Mouse (Mus musculus): ENCODE results near the gene Mcu. TPM values are rescaled to one million over a fixed set of nuclear protein-coding genes. Genes with fewer than 3 reads are reported as not detected.

Gene Mcu
- polyA plus RNA-seq, 1 experiment from 2014 or later, result 27.8 TPM

DNA sequence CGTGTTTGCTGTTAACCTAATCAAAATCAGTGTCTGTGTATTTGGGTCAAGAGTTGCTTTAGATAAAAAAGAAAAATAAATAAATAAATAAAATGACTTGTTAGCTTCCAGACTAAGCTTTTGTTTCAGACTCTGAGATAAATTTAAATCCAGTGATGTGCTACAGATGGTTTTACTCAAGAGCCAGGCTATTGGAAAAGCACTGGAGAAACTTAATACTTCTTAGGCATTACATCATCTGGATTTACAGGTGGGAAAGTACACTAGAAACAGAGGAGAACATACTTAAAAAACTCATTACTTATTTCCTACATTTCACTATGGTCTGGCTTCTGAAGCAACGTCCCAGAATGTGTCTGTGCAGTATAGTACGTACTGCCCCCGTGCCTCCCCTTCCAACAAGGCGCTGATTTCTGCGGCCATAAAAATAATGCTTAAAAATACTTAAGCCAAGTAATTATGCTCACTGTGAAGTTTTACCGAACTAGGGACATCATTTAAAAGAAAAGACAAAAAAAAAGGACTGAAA is 21.2 kb upstream of the Mcu start:
- Histone ChIP-seq H3K27ac (ENCODE audit: poor library complexity, severe bottlenecking) (0 out of 2 replicates have a peak overlapping the region, but pooled peaks have one; percentile 3), H3K4me3 (no peak overlapping the region), H3K27me3 (replicated peaks) (no peaks in the 10 kb centered on the region), H3K36me3 (no peaks in the 10 kb centered on the region), H3K9ac (no peak overlapping the region), H3K4me1 (replicated peaks) (0 out of 2 replicates have a peak, but pooled peaks cover 5% of the 10 kb centered on the region), H3K9me3 (replicated peaks) (peaks cover 2% of the 10 kb centered on the region; the same call in 1 of the 2 replicates), H3K4me2 (no peak overlapping the region)
- no peak for ATAC-seq (ENCODE audit: insufficient number of reproducible peaks, low FRiP score)
- WGBS, result 75% methylated on average over 7 of the region's 7 CpGs

- no peak for ATAC-seq (ENCODE audit: insufficient number of reproducible peaks, low FRiP score)
- Histone ChIP-seq H3K4me3 (no peak overlapping the region), H3K36me3 (no peaks in the 10 kb centered on the region), H3K27me3 (replicated peaks) (no peaks in the 10 kb centered on the region), H3K27ac (ENCODE audit: poor library complexity, severe bottlenecking) (no peak overlapping the region), H3K4me2 (no peak overlapping the region), H3K9me3 (replicated peaks) (peaks cover 3% of the 10 kb centered on the region; the same call in 1 of the 2 replicates), H3K9ac (no peak overlapping the region), H3K4me1 (replicated peaks) (0 out of 2 replicates have a peak, but pooled peaks cover 5% of the 10 kb centered on the region)
- WGBS, result 73% methylated on average over 16 of the region's 16 CpGs
These were observed 20.4 kb upstream of the Mcu start for GRCm38 (mm10) chr10:59636751-59637533.

- H3K27ac ChIP-seq (ENCODE audit: poor library complexity, severe bottlenecking), result no peak overlapping the region
- H3K4me1 ChIP-seq (replicated peaks), result 0 out of 2 replicates have a peak, but pooled peaks cover 5% of the 10 kb centered on the region
- no peak overlapping the region for H3K4me3 ChIP-seq
- H3K4me2 ChIP-seq, result no peak overlapping the region
- 86% methylated on average over 2 of the region's 2 CpGs for WGBS
- peaks cover 3% of the 10 kb centered on the region; the same call in 1 of the 2 replicates for H3K9me3 ChIP-seq (replicated peaks)
- no peak overlapping the region for H3K9ac ChIP-seq
- no peak for ATAC-seq (ENCODE audit: insufficient number of reproducible peaks, low FRiP score)
- no peaks in the 10 kb centered on the region for H3K36me3 ChIP-seq
- H3K27me3 ChIP-seq (replicated peaks), result no peaks in the 10 kb centered on the region
These were observed 19.6 kb upstream of the Mcu start for GRCm38 (mm10) chr10:59636048-59636447.

DNA sequence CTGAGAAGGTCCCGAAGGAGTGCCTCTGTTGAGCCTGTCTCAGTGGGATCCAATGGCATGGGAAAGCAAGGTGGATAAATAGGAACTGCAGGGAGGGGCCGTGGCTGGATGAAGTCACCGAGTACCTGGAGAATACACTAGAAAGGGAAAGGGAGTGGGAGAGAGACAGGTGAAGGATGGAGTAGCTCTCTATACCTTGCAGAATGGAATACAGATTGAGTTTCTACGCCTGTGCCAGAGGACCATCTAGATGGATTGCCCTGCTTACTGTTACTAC is 13.0 kb upstream of the Mcu start:
- WGBS, result 81% methylated on average over 4 of the region's 4 CpGs
- no peaks in the 10 kb centered on the region for H3K27me3 ChIP-seq (replicated peaks)

DNA sequence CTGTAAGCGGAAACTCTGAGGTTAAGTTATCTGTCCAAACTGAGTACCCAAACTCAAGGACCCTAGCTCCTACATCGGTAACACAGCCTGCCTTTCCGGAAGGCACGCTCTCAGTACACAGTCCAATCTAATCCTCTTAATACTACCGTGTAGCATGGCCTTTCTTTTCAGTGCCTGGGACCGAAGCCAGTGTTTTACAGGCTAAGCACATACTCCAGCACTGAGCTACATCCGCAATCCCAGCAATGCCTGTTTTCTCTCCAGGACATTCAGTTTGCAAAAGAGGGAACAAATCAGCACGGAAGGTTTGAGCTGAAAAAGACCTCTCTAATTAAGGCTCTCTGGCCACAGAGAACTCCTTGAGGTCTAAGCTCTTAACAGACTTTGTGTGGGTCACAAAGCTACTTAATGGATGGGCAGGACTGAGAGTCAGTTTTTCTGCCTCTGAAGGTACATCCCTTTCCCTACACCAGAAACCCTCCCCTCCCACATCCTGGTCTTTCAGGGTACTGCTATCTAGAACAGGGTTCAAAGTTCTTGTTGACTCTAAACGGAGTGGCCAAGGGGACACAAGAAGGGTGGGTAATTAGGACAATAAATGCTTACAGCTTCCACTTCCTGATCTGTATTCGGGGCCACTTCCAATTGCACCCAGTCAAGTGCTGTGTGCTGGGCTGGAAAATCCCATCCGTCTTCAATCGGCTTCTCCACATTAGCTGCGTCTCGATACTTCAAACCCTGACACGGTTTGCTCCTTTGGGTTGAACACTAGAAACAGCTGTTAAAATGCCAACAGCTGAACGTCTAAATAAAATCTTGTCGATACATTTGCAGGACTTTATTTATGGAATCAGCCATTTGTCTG is 12.4 kb upstream of the Mcu start:
- 75% methylated on average over 17 of the region's 17 CpGs for WGBS
- Histone ChIP-seq H3K9ac (no peak overlapping the region), H3K27ac (ENCODE audit: poor library complexity, severe bottlenecking) (no peak overlapping the region), H3K4me3 (no peak overlapping the region), H3K36me3 (no peaks in the 10 kb centered on the region), H3K9me3 (replicated peaks) (0 out of 2 replicates have a peak, but pooled peaks cover 3% of the 10 kb centered on the region), H3K4me2 (no peak overlapping the region), H3K4me1 (replicated peaks) (no peaks in the 10 kb centered on the region), H3K27me3 (replicated peaks) (no peaks in the 10 kb centered on the region)
- no peak for ATAC-seq (ENCODE audit: insufficient number of reproducible peaks, low FRiP score)

More for the DNA sequence above, 13.0 kb upstream of the Mcu start:
- Histone ChIP-seq H3K27ac (ENCODE audit: poor library complexity, severe bottlenecking) (no peak overlapping the region), H3K4me1 (replicated peaks) (no peaks in the 10 kb centered on the region), H3K4me3 (no peak overlapping the region), H3K4me2 (no peak overlapping the region), H3K9me3 (replicated peaks) (0 out of 2 replicates have a peak, but pooled peaks cover 3% of the 10 kb centered on the region), H3K36me3 (no peaks in the 10 kb centered on the region), H3K9ac (no peak overlapping the region)
- ATAC-seq (ENCODE audit: insufficient number of reproducible peaks, low FRiP score), result no peak

DNA sequence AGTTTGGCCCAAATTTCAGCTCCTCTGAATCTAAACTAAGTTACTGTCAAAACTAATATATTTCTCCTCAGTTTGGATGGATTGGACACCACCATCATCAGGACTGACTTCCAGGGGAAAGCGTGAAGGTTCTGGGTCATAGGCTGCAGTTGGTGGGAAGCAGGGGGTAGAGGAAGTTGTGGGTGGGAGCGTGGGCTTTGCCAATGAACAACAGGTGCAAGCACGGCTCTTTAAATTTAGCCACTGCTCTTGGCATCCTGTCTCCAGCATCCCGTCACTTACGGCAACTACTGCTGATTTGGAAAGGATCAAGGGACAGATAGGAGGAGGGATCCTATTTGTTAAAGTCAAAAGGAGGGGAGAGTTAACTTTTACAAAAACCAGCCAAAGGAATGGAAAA is 7.0 kb upstream of the Mcu start:
- no peak overlapping the region for H3K9ac ChIP-seq
- 62% methylated on average over 5 of the region's 5 CpGs for WGBS
- ATAC-seq (ENCODE audit: insufficient number of reproducible peaks, low FRiP score), result no peak
- H3K9me3 ChIP-seq (replicated peaks), result no peaks in the 10 kb centered on the region
- H3K4me3 ChIP-seq, result no peak overlapping the region
- no peak overlapping the region for H3K4me2 ChIP-seq
- no peak overlapping the region for H3K27ac ChIP-seq (ENCODE audit: poor library complexity, severe bottlenecking)
- H3K27me3 ChIP-seq (replicated peaks), result no peaks in the 10 kb centered on the region
- no peaks in the 10 kb centered on the region for H3K4me1 ChIP-seq (replicated peaks)
- H3K36me3 ChIP-seq, result no peaks in the 10 kb centered on the region

DNA sequence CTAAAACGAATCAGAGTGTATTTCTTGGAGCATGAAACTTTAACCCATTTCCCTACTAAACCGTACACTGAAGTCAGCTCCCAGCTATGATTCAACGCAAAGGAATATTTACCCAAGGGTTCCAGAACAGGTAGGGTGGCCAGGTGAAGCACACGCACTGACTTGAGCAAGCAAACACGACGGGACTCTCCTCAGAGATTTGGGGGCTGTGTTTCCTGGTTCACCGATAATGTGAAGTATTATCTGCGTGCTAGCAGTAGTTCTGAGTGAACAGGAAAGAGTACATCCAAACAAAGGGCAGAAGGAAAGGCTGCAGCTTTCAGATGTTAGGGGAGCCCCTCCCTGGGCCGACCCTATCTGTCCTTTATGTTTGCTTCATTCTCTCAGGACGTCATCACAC is 4.9 kb upstream of the Mcu start:
- Histone ChIP-seq H3K9ac (no peak overlapping the region), H3K9me3 (replicated peaks) (no peaks in the 10 kb centered on the region), H3K27ac (ENCODE audit: poor library complexity, severe bottlenecking) (no peak overlapping the region), H3K4me3 (no peak overlapping the region), H3K4me1 (replicated peaks) (0 out of 2 replicates have a peak, but pooled peaks cover 3% of the 10 kb centered on the region), H3K4me2 (no peak overlapping the region), H3K27me3 (replicated peaks) (no peaks in the 10 kb centered on the region), H3K36me3 (no peaks in the 10 kb centered on the region)
- 52% methylated on average over 10 of the region's 10 CpGs for WGBS
- no peak for ATAC-seq (ENCODE audit: insufficient number of reproducible peaks, low FRiP score)

GRCm38 (mm10) chr10:59617776-59618175 is 1.3 kb upstream of the Mcu start:
- Histone ChIP-seq H3K27ac (ENCODE audit: poor library complexity, severe bottlenecking) (no peak overlapping the region), H3K27me3 (replicated peaks) (no peaks in the 10 kb centered on the region), H3K9ac (no peak overlapping the region), H3K4me3 (no peak overlapping the region), H3K36me3 (no peaks in the 10 kb centered on the region), H3K4me1 (replicated peaks) (peaks cover 21% of the 10 kb centered on the region), H3K9me3 (replicated peaks) (no peaks in the 10 kb centered on the region), H3K4me2 (no peak overlapping the region)
- WGBS, result 89% methylated on average over 7 of the region's 7 CpGs
- no peak for ATAC-seq (ENCODE audit: insufficient number of reproducible peaks, low FRiP score)

- ATAC-seq (ENCODE audit: insufficient number of reproducible peaks, low FRiP score), result peak; percentile 83
These were observed 441 bp downstream of the Mcu start, which contains the start of gene Gm10322 for GRCm38 (mm10) chr10:59615981-59616520. Gene Gm10322, plus strand, starts transcription at chr10:59616063.

DNA sequence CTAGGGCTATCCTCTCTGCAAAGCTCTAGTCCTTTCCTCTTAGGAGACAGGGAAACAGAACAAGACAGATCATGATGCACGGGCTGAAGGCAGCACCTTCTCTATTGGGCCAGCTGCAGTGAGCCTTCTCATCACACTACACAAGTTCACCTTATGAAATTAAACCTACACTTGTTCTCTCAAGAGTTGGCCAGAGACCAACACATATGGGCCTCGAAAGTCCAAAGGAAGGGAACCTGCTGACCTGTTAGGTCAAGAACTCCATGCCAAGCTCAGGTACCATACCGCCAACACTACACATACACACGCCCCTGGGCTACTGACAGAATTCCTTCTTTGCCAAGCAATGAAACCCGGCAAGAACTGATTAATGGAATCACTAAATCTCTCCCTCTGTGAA is 1.1 kb downstream of the Mcu start:
- Histone ChIP-seq H3K4me1 (replicated peaks) (peaks cover 21% of the 10 kb centered on the region), H3K27me3 (replicated peaks) (no peaks in the 10 kb centered on the region), H3K27ac (ENCODE audit: poor library complexity, severe bottlenecking) (no peak overlapping the region), H3K4me2 (peak overlapping the region; percentile 95), H3K9ac (peak overlapping the region; percentile 95), H3K9me3 (replicated peaks) (no peaks in the 10 kb centered on the region), H3K4me3 (peak overlapping the region; percentile 91), H3K36me3 (no peaks in the 10 kb centered on the region)
- 35% methylated on average over 5 of the region's 5 CpGs for WGBS
- no peak for ATAC-seq (ENCODE audit: insufficient number of reproducible peaks, low FRiP score)

More at GRCm38 (mm10) chr10:59615981-59616520, 441 bp downstream of the Mcu start, which contains the start of gene Gm10322:
- Histone ChIP-seq H3K27ac (ENCODE audit: poor library complexity, severe bottlenecking) (peak within 1 kb of the TSS; percentile 83), H3K4me1 (replicated peaks) (peaks cover 21% of the 10 kb centered on the region), H3K27me3 (replicated peaks) (no peaks in the 10 kb centered on the region), H3K4me3 (peak within 1 kb of the TSS; percentile 91), H3K36me3 (no peaks in the 10 kb centered on the region), H3K4me2 (peak within 1 kb of the TSS; percentile 95), H3K9me3 (replicated peaks) (no peaks in the 10 kb centered on the region), H3K9ac (peak within 1 kb of the TSS; percentile 95)
- WGBS, result 0% methylated on average over 38 of the region's 51 CpGs

DNA sequence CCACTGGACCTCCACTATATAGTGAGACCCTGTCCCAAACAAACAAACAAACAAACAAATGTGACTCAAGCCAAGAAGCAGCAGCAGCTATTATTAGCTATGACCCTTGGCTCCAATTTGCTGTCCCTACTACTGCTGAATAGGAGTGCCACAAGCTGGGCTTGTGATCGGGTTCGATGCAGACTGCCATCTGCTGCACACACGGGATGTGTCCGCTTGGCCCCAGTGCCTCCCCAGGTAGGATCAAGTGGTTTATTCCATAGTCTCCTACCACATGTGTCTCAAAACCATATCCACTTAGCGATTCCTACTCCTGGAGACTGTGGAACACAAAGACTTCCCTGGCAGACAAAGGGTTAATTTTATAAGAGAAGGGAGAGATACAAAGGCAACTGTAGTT is 2.4 kb downstream of the Mcu start:
- Histone ChIP-seq H3K36me3 (no peaks in the 10 kb centered on the region), H3K9me3 (replicated peaks) (no peaks in the 10 kb centered on the region), H3K9ac (no peak overlapping the region), H3K4me3 (no peak overlapping the region), H3K4me1 (replicated peaks) (peaks cover 21% of the 10 kb centered on the region), H3K27me3 (replicated peaks) (no peaks in the 10 kb centered on the region), H3K27ac (ENCODE audit: poor library complexity, severe bottlenecking) (no peak overlapping the region), H3K4me2 (no peak overlapping the region)
- WGBS, result 83% methylated on average over 5 of the region's 5 CpGs
- no peak for ATAC-seq (ENCODE audit: insufficient number of reproducible peaks, low FRiP score)

Measured in heart, embryonic 12.5 days (tissue).